ENCODE assay signal across 19 mouse cellular contexts in genomic region chrX:42088136-42088535, GRCm38 (mm10).
"Had no signal": no experiment of that assay in that cellular context is flagged by ENCODE, and none has a peak within 500 bp of the region (broad histone marks: within the 10 kb centered on the region; RNA-seq: fewer than 3 reads in every experiment).

No protein-coding gene starts in this region.

- H3K4me3 ChIP-seq: midbrain, embryonic 10.5 days; midbrain, embryonic 12.5 days; myocyte; neural tube, embryonic 13.5 days; neural tube, embryonic 15.5 days had no signal

- H3K27ac ChIP-seq: midbrain, embryonic 10.5 days; midbrain, embryonic 12.5 days; neural tube, embryonic 13.5 days; neural tube, embryonic 15.5 days had no signal

- H3K4me2 ChIP-seq: lung, embryonic 14.5 days; midbrain, embryonic 12.5 days; neural tube, embryonic 13.5 days; neural tube, embryonic 15.5 days had no signal

- H3K9ac ChIP-seq: lung, embryonic 14.5 days; midbrain, embryonic 12.5 days; neural tube, embryonic 13.5 days; neural tube, embryonic 15.5 days had no signal

- H3K27me3 ChIP-seq: midbrain, embryonic 12.5 days; neural tube, embryonic 13.5 days; neural tube, embryonic 15.5 days had no signal

- ATAC-seq: midbrain, embryonic 16.5 days had no signal

- DNase-seq: lung, adult 18-20 months; lung, embryonic 14.5 days; lung, postnatal 10 days; lung, postnatal 4 days; midbrain, embryonic 14.5 days; retina, postnatal 1 day; right cerebral cortex, adult 18-20 months; right cerebral cortex, postnatal 25 days; right cerebral cortex, postnatal 4 days; spleen, adult 18-20 months; thymus, adult 18-20 months; thymus, postnatal 14 days; thymus, postnatal 36 days had no signal

- H3K9me3 ChIP-seq: midbrain, embryonic 10.5 days; midbrain, embryonic 12.5 days; neural tube, embryonic 13.5 days; neural tube, embryonic 15.5 days had no signal

- H3K4me1 ChIP-seq: midbrain, embryonic 10.5 days; midbrain, embryonic 12.5 days; neural tube, embryonic 13.5 days; neural tube, embryonic 15.5 days had no signal

- H3K36me3 ChIP-seq: midbrain, embryonic 12.5 days; neural tube, embryonic 13.5 days; neural tube, embryonic 15.5 days had no signal
